Mouse (Mus musculus): ENCODE data around the gene 4930579F01Rik. TPM values are rescaled to one million over a fixed set of nuclear protein-coding genes. Genes with fewer than 3 reads are reported as not detected.

The 4930579F01Rik gene
- polyA plus RNA-seq, 1 experiment from 2014 or later = not detected

Other genes starting within 250 kb of the 4930579F01Rik start
- 3.0 and 3.1 TPM in 2 replicates for gene Dapp1, start 212.3 kb downstream of the 4930579F01Rik start, polyA plus RNA-seq (2015; fragmentation: Nextera tagmentation; extraction: Ambion mirVana)
- gene 1110002E22Rik, start 128.8 kb downstream of the 4930579F01Rik start, polyA plus RNA-seq (2015; fragmentation: Nextera tagmentation; extraction: Ambion mirVana) = 0.06 and 0.40 TPM in 2 replicates
- gene Gm5105, start 126.4 kb downstream of the 4930579F01Rik start, polyA plus RNA-seq (2015; fragmentation: Nextera tagmentation; extraction: Ambion mirVana) = 0.10 and 0.20 TPM in 2 replicates
- 6.4 and 7.9 TPM in 2 replicates for gene Trmt10a, start 50.4 kb downstream of the 4930579F01Rik start, polyA plus RNA-seq (2015; fragmentation: Nextera tagmentation; extraction: Ambion mirVana)
- 8.4 and 8.5 TPM in 2 replicates for gene Mttp, start 48.9 kb downstream of the 4930579F01Rik start, polyA plus RNA-seq (2015; fragmentation: Nextera tagmentation; extraction: Ambion mirVana)
- 0.91 and 0.96 TPM in 2 replicates for gene Adh7, start 23.9 kb upstream of the 4930579F01Rik start, polyA plus RNA-seq (2015; fragmentation: Nextera tagmentation; extraction: Ambion mirVana)
- gene Adh1, start 67.2 kb upstream of the 4930579F01Rik start, polyA plus RNA-seq (2015; fragmentation: Nextera tagmentation; extraction: Ambion mirVana) = 1.4 and 1.7 TPM in 2 replicates
- not detected in 2 replicates for gene Adh6a, start 119.5 kb upstream of the 4930579F01Rik start, polyA plus RNA-seq (2015; fragmentation: Nextera tagmentation; extraction: Ambion mirVana)
- gene Adh6b, start 147.9 kb upstream of the 4930579F01Rik start, polyA plus RNA-seq (2015; fragmentation: Nextera tagmentation; extraction: Ambion mirVana) = 0.17 TPM in 1 of 2 replicates, not detected in the other
- not detected in 2 replicates for gene Adh4, start 221.6 kb upstream of the 4930579F01Rik start, polyA plus RNA-seq (2015; fragmentation: Nextera tagmentation; extraction: Ambion mirVana)
- 190 and 191 TPM in 2 replicates for gene Adh5, start 249.3 kb upstream of the 4930579F01Rik start, polyA plus RNA-seq (2015; fragmentation: Nextera tagmentation; extraction: Ambion mirVana)

Data from hindbrain, embryonic 16.5 days (tissue).